ENCODE assay signal across 21 mouse cellular contexts in the genomic region with DNA sequence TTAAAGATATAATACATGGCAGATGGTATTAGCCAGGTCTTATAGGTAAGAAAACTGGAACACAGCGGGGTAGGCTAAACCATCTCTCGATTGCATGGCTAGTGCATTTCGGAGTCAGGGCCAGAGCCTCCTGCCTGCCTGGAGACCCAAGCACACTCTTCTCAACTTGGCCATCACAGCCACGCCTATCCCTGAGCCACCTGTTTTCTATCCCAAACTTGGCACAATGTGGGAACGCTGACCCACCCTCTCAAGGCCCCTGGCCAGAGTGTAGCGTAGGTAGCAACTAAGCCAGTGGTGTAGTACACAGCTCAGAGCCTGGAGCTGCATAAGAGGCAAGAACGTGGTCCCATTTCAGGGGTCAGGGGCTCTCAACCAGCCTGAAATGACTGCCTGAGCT. TPM values are rescaled to one million over a fixed set of nuclear protein-coding genes. Genes with fewer than 3 reads are reported as not detected.
"Had no signal": no experiment of that assay in that cellular context is flagged by ENCODE, and none has a peak within 500 bp of the region (broad histone marks: within the 10 kb centered on the region; RNA-seq: fewer than 3 reads in every experiment).

No protein-coding gene starts in this region.

- H3K4me3 ChIP-seq: embryonic facial prominence, embryonic 10.5 days; embryonic facial prominence, embryonic 12.5 days; embryonic facial prominence, embryonic 13.5 days; embryonic facial prominence, embryonic 15.5 days; erythroblast, embryonic 14.5 days; forebrain, embryonic 12.5 days; forebrain, embryonic 13.5 days; forebrain, embryonic 15.5 days; gastrocnemius, adult 2 months; heart, adult 2 months had no signal

- H3K4me1 ChIP-seq: forebrain, embryonic 12.5 days; forebrain, embryonic 13.5 days; forebrain, embryonic 15.5 days had no signal

- H3K9ac ChIP-seq: embryonic facial prominence, embryonic 12.5 days; embryonic facial prominence, embryonic 13.5 days; embryonic facial prominence, embryonic 15.5 days; forebrain, embryonic 12.5 days; forebrain, embryonic 13.5 days; forebrain, embryonic 15.5 days; forebrain, postnatal 0 days had no signal

- ATAC-seq: forebrain, embryonic 13.5 days; forebrain, embryonic 14.5 days; forebrain, embryonic 15.5 days; forebrain, embryonic 16.5 days; forebrain, postnatal 0 days had no signal

- H3K27ac ChIP-seq: embryonic facial prominence, embryonic 10.5 days; embryonic facial prominence, embryonic 12.5 days; embryonic facial prominence, embryonic 13.5 days; embryonic facial prominence, embryonic 15.5 days; forebrain, embryonic 12.5 days; forebrain, embryonic 13.5 days; forebrain, embryonic 15.5 days; gastrocnemius, adult 2 months; heart, adult 2 months had no signal

- H3K9me3 ChIP-seq: embryonic facial prominence, embryonic 10.5 days; embryonic facial prominence, embryonic 12.5 days; embryonic facial prominence, embryonic 13.5 days; embryonic facial prominence, embryonic 15.5 days; forebrain, embryonic 12.5 days; forebrain, embryonic 13.5 days; forebrain, embryonic 15.5 days had no signal

- H3K27me3 ChIP-seq: embryonic facial prominence, embryonic 12.5 days; embryonic facial prominence, embryonic 13.5 days; embryonic facial prominence, embryonic 15.5 days; forebrain, embryonic 12.5 days; forebrain, embryonic 13.5 days; forebrain, embryonic 15.5 days had no signal

- H3K36me3 ChIP-seq: embryonic facial prominence, embryonic 15.5 days; forebrain, embryonic 12.5 days; forebrain, embryonic 15.5 days had no signal

- DNase-seq: cerebellum, adult 18-20 months; cerebellum, adult 8-10 months; cerebellum, adult 9-10 months; embryo, embryonic 11 days; forebrain, postnatal 0 days; gastrocnemius, adult 2 months; gastrocnemius, postnatal 10 days; gastrocnemius, postnatal 14 days; gastrocnemius, postnatal 25 days; gastrocnemius, postnatal 36 days; heart, adult 2 months had no signal

- H3K4me2 ChIP-seq: embryonic facial prominence, embryonic 12.5 days; embryonic facial prominence, embryonic 13.5 days; embryonic facial prominence, embryonic 15.5 days; forebrain, embryonic 12.5 days; forebrain, embryonic 13.5 days; forebrain, embryonic 15.5 days had no signal

RNA-seq across cellular contexts. Expression of a gene that starts 20.1 kb away (rescaled TPM):
- polyA plus RNA-seq: erythroblast, embryonic 14.5 days had no signal
